Mouse (Mus musculus) small intestine, adult 2 months (tissue): ENCODE measurements around the gene Meis1.

ENCODE experiments used
- CTCF ChIP-seq: fragments of 200-500 bp; IDR thresholded peaks from 2 replicates; pipeline ENCODE4 v1.5.1; 2012; ENCODE audit warnings: low read depth, mild to moderate bottlenecking, control low read depth, inconsistent platforms, low read length, moderate library complexity, mixed read lengths; ENCODE audit not compliant: insufficient replicate concordance, insufficient read length; ENCODE audit errors: extremely low read depth
- POLR2A ChIP-seq: fragments of 200-500 bp; IDR thresholded peaks from 2 replicates; pipeline ENCODE4 v1.6.1; 2012; ENCODE audit warnings: low read depth, mild to moderate bottlenecking, control low read depth, inconsistent platforms, low read length, moderate library complexity

GRCm38 (mm10) chr11:18931001-18931874, 87.5 kb downstream of the Meis1 start:
- TF ChIP-seq POLR2A (no peak), CTCF (no peak)
